Mouse (Mus musculus) hindbrain, embryonic 11.5 days (tissue): ENCODE measurements at regions not wholly inside any gene's neighbourhood (a gene's known extent, or its start where the extent isn't known, plus 50 kb on each side); places are given as distances from the start of the nearest gene placed in this dataset.

Experiments
- ATAC-seq: fragments of 200-750 bp; cut with Nextera tagmentation; 2 replicates; pipeline ENCODE4 v1.8.0; 2017; ENCODE audit warnings: mild to moderate bottlenecking, moderate TSS enrichment, moderate library complexity; ENCODE audit not compliant: low FRiP score
- DNase-seq: peaks from one replicate; pipeline ENCODE4 v3.0.0-alpha.2; 2015; ENCODE audit warnings: low spot score
- H3K27ac ChIP-seq: fragments of 300-500 bp; sonication (generic); 2 replicates; pipeline ENCODE4 v1.5.1; 2014; ENCODE audit warnings: mild to moderate bottlenecking, low read depth, low read length
- H3K27me3 ChIP-seq: fragments of 300-500 bp; sonication (generic); 2 replicates; pipeline ENCODE4 v1.6.1; 2014; ENCODE audit warnings: mild to moderate bottlenecking, low read length, moderate library complexity, mixed read lengths; ENCODE audit not compliant: control insufficient read depth, insufficient read depth
- H3K36me3 ChIP-seq: fragments of 300-500 bp; sonication (generic); 2 replicates; pipeline ENCODE4 v1.6.1; 2014; ENCODE audit warnings: mild to moderate bottlenecking, low read length, moderate library complexity, mixed read lengths; ENCODE audit not compliant: control insufficient read depth, insufficient read depth
- H3K4me1 ChIP-seq: fragments of 300-500 bp; sonication (generic); replicated peaks from 2 replicates; pipeline ENCODE4 v1.6.1; 2014; ENCODE audit warnings: low read length, mixed read lengths; ENCODE audit not compliant: control insufficient read depth, insufficient read depth
- H3K4me2 ChIP-seq: fragments of 300-500 bp; sonication (generic); replicated peaks from 2 replicates; pipeline ENCODE4 v1.6.1; 2014; ENCODE audit warnings: mild to moderate bottlenecking, low read depth, low read length
- H3K4me3 ChIP-seq: fragments of 300-500 bp; sonication (generic); 2 replicates; pipeline ENCODE4 v1.5.1; 2014; ENCODE audit warnings: low read depth, low read length
- H3K9ac ChIP-seq: fragments of 300-500 bp; sonication (generic); 2 replicates; pipeline ENCODE4 v1.6.1; 2014; ENCODE audit warnings: low read depth, low read length
- H3K9me3 ChIP-seq: fragments of 300-500 bp; sonication (generic); 2 replicates; pipeline ENCODE4 v1.6.1; 2016; ENCODE audit warnings: low read length; ENCODE audit not compliant: control insufficient read depth
- WGBS: fragments of 180-500 bp; shearing (Covaris S2); extraction: QIAGEN DNeasy Blood & Tissue Kit; methylation state at CpG from one replicate; pipeline ENCODE4 v1.1.7; 2014; 5-methylcytosine and 5-hydroxymethylcytosine counted together

- no peaks in the 10 kb centered on the region for H3K36me3 ChIP-seq
- 74% methylated on average over 2 of the region's 2 CpGs for WGBS
- no peak overlapping the region for H3K4me2 ChIP-seq
- no peaks in the 10 kb centered on the region for H3K9me3 ChIP-seq
- H3K27me3 ChIP-seq: no peaks in the 10 kb centered on the region
- no peak overlapping the region for H3K4me3 ChIP-seq
- no peaks in the 10 kb centered on the region for H3K4me1 ChIP-seq
- DNase-seq (no peak), ATAC-seq (no peak)
- no peak overlapping the region for H3K27ac ChIP-seq
- H3K9ac ChIP-seq: no peak overlapping the region
Measured at GRCm38 (mm10) chr10:68606848-68607247, 65.2 kb upstream of the Cabcoco1 start.

GRCm38 (mm10) chr10:68611906-68612305 lies 70.2 kb upstream of the Cabcoco1 start:
- H3K4me3 ChIP-seq: no peak overlapping the region
- DNase-seq: peak; percentile 38
- 78% methylated on average over 9 of the region's 9 CpGs for WGBS

GRCm38 (mm10) chr10:68612727-68613126 lies 71.0 kb upstream of the Cabcoco1 start:
- H3K27ac ChIP-seq: no peak overlapping the region
- H3K4me2 ChIP-seq: no peak overlapping the region
- 81% methylated on average over 3 of the region's 3 CpGs for WGBS
- no peaks in the 10 kb centered on the region for H3K9me3 ChIP-seq
- H3K36me3 ChIP-seq: no peaks in the 10 kb centered on the region
- ATAC-seq: no peak
- no peaks in the 10 kb centered on the region for H3K27me3 ChIP-seq
- no peak overlapping the region for H3K9ac ChIP-seq
- H3K4me1 ChIP-seq: no peaks in the 10 kb centered on the region
- H3K4me3 ChIP-seq: no peak overlapping the region
- no peak for DNase-seq

More at GRCm38 (mm10) chr10:68611906-68612305, 70.2 kb upstream of the Cabcoco1 start:
- H3K4me1 ChIP-seq: no peaks in the 10 kb centered on the region
- H3K9ac ChIP-seq: no peak overlapping the region
- H3K27ac ChIP-seq: no peak overlapping the region
- H3K4me2 ChIP-seq: no peak overlapping the region
- no peaks in the 10 kb centered on the region for H3K27me3 ChIP-seq
- H3K9me3 ChIP-seq: no peaks in the 10 kb centered on the region
- no peak for ATAC-seq
- no peaks in the 10 kb centered on the region for H3K36me3 ChIP-seq

GRCm38 (mm10) chr10:68623786-68624185 lies 82.1 kb upstream of the Cabcoco1 start:
- WGBS: 91% methylated on average over 5 of the region's 5 CpGs
- H3K4me3 ChIP-seq: no peak overlapping the region
- DNase-seq (no peak), ATAC-seq (no peak)
- no peak overlapping the region for H3K9ac ChIP-seq
- no peak overlapping the region for H3K4me2 ChIP-seq
- H3K9me3 ChIP-seq: no peaks in the 10 kb centered on the region
- H3K36me3 ChIP-seq: no peaks in the 10 kb centered on the region
- H3K4me1 ChIP-seq: no peaks in the 10 kb centered on the region
- H3K27me3 ChIP-seq: no peaks in the 10 kb centered on the region
- no peak overlapping the region for H3K27ac ChIP-seq

GRCm38 (mm10) chr10:68625329-68625728 lies 83.6 kb upstream of the Cabcoco1 start:
- no peaks in the 10 kb centered on the region for H3K36me3 ChIP-seq
- no peaks in the 10 kb centered on the region for H3K9me3 ChIP-seq
- 81% methylated on average over 5 of the region's 5 CpGs for WGBS
- DNase-seq (no peak), ATAC-seq (no peak)
- no peak overlapping the region for H3K9ac ChIP-seq
- H3K4me1 ChIP-seq: no peaks in the 10 kb centered on the region
- no peaks in the 10 kb centered on the region for H3K27me3 ChIP-seq
- H3K4me2 ChIP-seq: no peak overlapping the region
- no peak overlapping the region for H3K4me3 ChIP-seq
- H3K27ac ChIP-seq: no peak overlapping the region

- no peaks in the 10 kb centered on the region for H3K4me1 ChIP-seq
- no peak overlapping the region for H3K9ac ChIP-seq
- DNase-seq (peak; percentile 5), ATAC-seq (no peak)
- 47% methylated on average over 2 of the region's 2 CpGs for WGBS
- no peaks in the 10 kb centered on the region for H3K36me3 ChIP-seq
- H3K27ac ChIP-seq: no peak overlapping the region
- no peak overlapping the region for H3K4me2 ChIP-seq
- H3K27me3 ChIP-seq: no peaks in the 10 kb centered on the region
- no peak overlapping the region for H3K4me3 ChIP-seq
- H3K9me3 ChIP-seq: no peaks in the 10 kb centered on the region
Measured at GRCm38 (mm10) chr10:68625752-68626151, 84.1 kb upstream of the Cabcoco1 start.

GRCm38 (mm10) chr10:68629486-68629885 lies 87.8 kb upstream of the Cabcoco1 start:
- no peak overlapping the region for H3K4me2 ChIP-seq
- H3K27ac ChIP-seq: no peak overlapping the region
- ATAC-seq (no peak), DNase-seq (no peak)
- H3K27me3 ChIP-seq: no peaks in the 10 kb centered on the region
- H3K4me3 ChIP-seq: no peak overlapping the region
- no peak overlapping the region for H3K9ac ChIP-seq
- no peaks in the 10 kb centered on the region for H3K36me3 ChIP-seq
- H3K4me1 ChIP-seq: no peaks in the 10 kb centered on the region
- WGBS: 87% methylated on average over 2 of the region's 2 CpGs
- no peaks in the 10 kb centered on the region for H3K9me3 ChIP-seq

GRCm38 (mm10) chr10:68633180-68633579 lies 90.3 kb upstream of the Tmem26 start:
- DNase-seq: no peak
- Histone ChIP-seq H3K4me3 (no peak overlapping the region), H3K36me3 (no peaks in the 10 kb centered on the region), H3K27me3 (no peaks in the 10 kb centered on the region), H3K27ac (no peak overlapping the region), H3K4me2 (no peak overlapping the region), H3K4me1 (no peaks in the 10 kb centered on the region), H3K9ac (no peak overlapping the region), H3K9me3 (no peaks in the 10 kb centered on the region)
- no peak for ATAC-seq
- 93% methylated on average over 5 of the region's 5 CpGs for WGBS

- Histone ChIP-seq H3K36me3 (no peaks in the 10 kb centered on the region), H3K27me3 (no peaks in the 10 kb centered on the region), H3K4me1 (no peaks in the 10 kb centered on the region), H3K9me3 (no peaks in the 10 kb centered on the region), H3K4me3 (no peak overlapping the region), H3K27ac (no peak overlapping the region), H3K9ac (no peak overlapping the region), H3K4me2 (no peak overlapping the region)
- WGBS: 85% methylated on average over 5 of the region's 5 CpGs
- ATAC-seq (no peak), DNase-seq (no peak)
Measured at GRCm38 (mm10) chr10:68652700-68653099, 70.7 kb upstream of the Tmem26 start.
